Mouse (Mus musculus) liver, embryonic 14.5 days (tissue): ENCODE measurements around the gene Mpi. TPM values are rescaled to one million over a fixed set of nuclear protein-coding genes. Genes with fewer than 3 reads are reported as not detected.

Experiments used
- ATAC-seq: fragments of 200-750 bp; cut with Nextera tagmentation; 2 replicates; pipeline ENCODE4 v1.8.0; 2017; ENCODE audit warnings: moderate number of reproducible peaks, mild to moderate bottlenecking, moderate library complexity; ENCODE audit not compliant: insufficient read depth
- DNase-seq, 3 experiments: peaks; one replicate each; pipeline ENCODE4 v3.0.0-alpha.2; 2012 to 2013; ENCODE audit warnings: low read depth in 3 of 3, low spot score in 3 of 3
- H3K27ac ChIP-seq: fragments of 300-500 bp; sonication (generic); 2 replicates; pipeline ENCODE4 v1.5.1; 2014; ENCODE audit warnings: moderate library complexity, mild to moderate bottlenecking, control low read depth, inconsistent platforms
- H3K27me3 ChIP-seq: fragments of 300-500 bp; sonication (generic); 2 replicates; pipeline ENCODE4 v1.6.1; 2014; ENCODE audit warnings: mild to moderate bottlenecking, low read length, moderate library complexity; ENCODE audit not compliant: control insufficient read depth, insufficient read depth
- H3K36me3 ChIP-seq: fragments of 300-500 bp; sonication (generic); replicated peaks from 2 replicates; pipeline ENCODE4 v1.6.1; 2014; ENCODE audit warnings: low read depth; ENCODE audit not compliant: control insufficient read depth, insufficient read depth
- H3K4me1 ChIP-seq, 2 experiments: fragments of 200-500 bp in 1 of 2; fragments of 300-500 bp in 1 of 2; sonication (generic) in 1 of 2; replicated peaks; 2 replicates each; pipeline ENCODE4 v1.6.1; 2012 to 2014; ENCODE audit warnings: antibody characterized with exemption in 1 of 2, inconsistent platforms in 1 of 2, low read length in 1 of 2; ENCODE audit not compliant: control insufficient read depth in 2 of 2, insufficient read depth in 2 of 2
- H3K4me2 ChIP-seq: fragments of 300-500 bp; sonication (generic); 2 replicates; pipeline ENCODE4 v1.6.1; 2014; ENCODE audit warnings: low read depth, mild to moderate bottlenecking, control low read depth, moderate library complexity
- H3K4me3 ChIP-seq, 2 experiments: fragments of 200-500 bp in 1 of 2; fragments of 300-500 bp in 1 of 2; sonication (generic) in 1 of 2; 2 replicates each; pipeline ENCODE4 v1.5.1; 2012 to 2014; ENCODE audit warnings: low read depth in 2 of 2, low read length in 2 of 2, mild to moderate bottlenecking in 2 of 2, control low read depth in 1 of 2, inconsistent platforms in 1 of 2, moderate library complexity in 1 of 2; ENCODE audit not compliant: insufficient read depth in 1 of 2
- H3K9ac ChIP-seq: fragments of 300-500 bp; sonication (generic); replicated peaks from 2 replicates; pipeline ENCODE4 v1.6.1; 2014; ENCODE audit warnings: mild to moderate bottlenecking, control low read depth, moderate library complexity
- H3K9me3 ChIP-seq: fragments of 300-500 bp; sonication (generic); 2 replicates; pipeline ENCODE4 v1.6.1; 2016; ENCODE audit warnings: low read length, mixed read lengths; ENCODE audit not compliant: control insufficient read depth
- CTCF ChIP-seq: IDR thresholded peaks from 2 replicates; pipeline ENCODE4 v1.5.1; 2016; ENCODE audit warnings: antibody characterized with exemption, low read depth, control low read depth
- EP300 ChIP-seq: IDR thresholded peaks from 2 replicates; pipeline ENCODE4 v1.6.1; 2016; ENCODE audit warnings: antibody characterized with exemption, low read depth
- WGBS: fragments of 180-500 bp; shearing (Covaris S2); extraction: QIAGEN DNeasy Blood & Tissue Kit; methylation state at CpG from one replicate; pipeline ENCODE4 v1.1.7; 2014; ENCODE audit not compliant: insufficient replicate concordance; 5-methylcytosine and 5-hydroxymethylcytosine counted together
- polyA plus RNA-seq, 2 experiments: library from polyadenylated mRNA; depleted of rRNA in 1 of 2; stranded (reverse) in 1 of 2; unstranded in 1 of 2; fragments of >200 nt; fragmentation: Nextera tagmentation in 1 of 2; extraction: Ambion mirVana in 1 of 2; gene quantifications; 2 replicates each; pipeline versions ENCODE4 v1.2.1 to v1.2.3; 2012 to 2014

Mpi gene
- polyA plus RNA-seq, 2 experiments, result 6.7 to 8.1 TPM

GRCm38 (mm10) chr9:57539550-57539949 lies 13.0 kb downstream of the Mpi start:
- ATAC-seq (no peak), DNase-seq (no peak)
- H3K27me3 ChIP-seq, result no peaks in the 10 kb centered on the region
- H3K27ac ChIP-seq, result no peak overlapping the region
- peaks cover 14% of the 10 kb centered on the region for H3K36me3 ChIP-seq
- no peaks in the 10 kb centered on the region for H3K9me3 ChIP-seq
- H3K4me2 ChIP-seq, result no peak overlapping the region
- WGBS, result 77% methylated on average over 2 of the region's 2 CpGs
- no peak overlapping the region for H3K4me3 ChIP-seq
- TF ChIP-seq CTCF, result no peak
- no peak for TF ChIP-seq EP300
- H3K4me1 ChIP-seq, result peaks cover 6 to 8% of the 10 kb centered on the region in 2 experiments; a peak in 3 of 4 replicates
- no peak overlapping the region for H3K9ac ChIP-seq

DNA sequence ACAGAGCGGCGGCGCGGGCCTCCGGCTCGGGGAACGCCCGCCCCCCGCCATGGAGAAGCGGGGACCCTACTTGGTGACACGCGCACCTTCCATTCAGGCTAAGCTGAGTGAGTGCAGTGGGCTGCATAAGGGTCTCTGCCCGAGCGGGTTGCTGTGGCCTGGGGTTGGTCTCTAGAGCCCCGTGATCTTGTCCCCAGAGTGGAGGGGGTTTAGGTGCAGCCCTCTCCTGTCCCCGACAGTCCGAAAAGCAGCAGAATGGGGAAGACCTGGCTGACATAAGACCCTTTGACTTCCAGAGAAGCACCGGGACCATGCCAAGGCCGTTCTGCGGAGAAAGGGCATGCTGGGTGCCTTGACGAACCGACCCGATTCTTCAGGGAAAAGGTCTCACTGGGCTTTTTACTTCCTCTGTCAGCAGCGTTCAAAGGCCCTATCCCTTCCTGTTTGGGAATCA lies 14.8 kb downstream of the Mpi start:
- DNase-seq (no peak), ATAC-seq (peak; percentile 58)
- no peak for TF ChIP-seq CTCF
- no peak for TF ChIP-seq EP300
- H3K4me1 ChIP-seq, result peaks cover 6 to 8% of the 10 kb centered on the region in 2 experiments; a peak in 3 of 4 replicates
- H3K36me3 ChIP-seq, result peaks cover 14% of the 10 kb centered on the region
- H3K9ac ChIP-seq, result peak overlapping the region; percentile 89
- under 1% methylated on average over 23 of the region's 24 CpGs for WGBS
- peak overlapping the region; percentile 69 for H3K27ac ChIP-seq
- peak overlapping the region; percentile 93 to 97 for H3K4me3 ChIP-seq
- H3K9me3 ChIP-seq, result no peaks in the 10 kb centered on the region
- H3K4me2 ChIP-seq, result peak overlapping the region; percentile 97
- no peaks in the 10 kb centered on the region for H3K27me3 ChIP-seq

- DNase-seq, result peak; percentile 77 to 80 (median 78)
Measured at GRCm38 (mm10) chr9:57537044-57537727, 15.4 kb downstream of the Mpi start, which contains the start of gene Fam219b. Gene Fam219b (plus strand): TSS chr9:57537528.

GRCm38 (mm10) chr9:57536362-57536761 lies 16.2 kb downstream of the Mpi start:
- Histone ChIP-seq H3K27ac (no peak overlapping the region), H3K4me2 (peak overlapping the region; percentile 97), H3K4me3 (no peak overlapping the region), H3K9me3 (no peaks in the 10 kb centered on the region), H3K9ac (no peak overlapping the region), H3K36me3 (peaks cover 22% of the 10 kb centered on the region), H3K4me1 (peaks cover 6 to 8% of the 10 kb centered on the region in 2 experiments; a peak in 3 of 4 replicates), H3K27me3 (no peaks in the 10 kb centered on the region)
- ATAC-seq (no peak), DNase-seq (no peak)
- WGBS, result 82% methylated on average over 5 of the region's 5 CpGs
- TF ChIP-seq EP300, result no peak

More at GRCm38 (mm10) chr9:57537044-57537727, 15.4 kb downstream of the Mpi start, which contains the start of gene Fam219b:
- peak within 1 kb of the TSS; percentile 89 for H3K9ac ChIP-seq
- peak within 1 kb of the TSS; percentile 93 to 97 for H3K4me3 ChIP-seq
- H3K27ac ChIP-seq, result peak within 1 kb of the TSS; percentile 69
- no peaks in the 10 kb centered on the region for H3K9me3 ChIP-seq
- H3K4me2 ChIP-seq, result peak within 1 kb of the TSS; percentile 97
- 2% methylated on average over 45 of the region's 45 CpGs for WGBS
- no peaks in the 10 kb centered on the region for H3K27me3 ChIP-seq
- ATAC-seq, result peak; percentile 87
- TF ChIP-seq EP300 (no peak), CTCF (no peak)
- peaks cover 15% of the 10 kb centered on the region for H3K36me3 ChIP-seq
- peaks cover 6 to 8% of the 10 kb centered on the region in 2 experiments; a peak in 3 of 4 replicates for H3K4me1 ChIP-seq

DNA sequence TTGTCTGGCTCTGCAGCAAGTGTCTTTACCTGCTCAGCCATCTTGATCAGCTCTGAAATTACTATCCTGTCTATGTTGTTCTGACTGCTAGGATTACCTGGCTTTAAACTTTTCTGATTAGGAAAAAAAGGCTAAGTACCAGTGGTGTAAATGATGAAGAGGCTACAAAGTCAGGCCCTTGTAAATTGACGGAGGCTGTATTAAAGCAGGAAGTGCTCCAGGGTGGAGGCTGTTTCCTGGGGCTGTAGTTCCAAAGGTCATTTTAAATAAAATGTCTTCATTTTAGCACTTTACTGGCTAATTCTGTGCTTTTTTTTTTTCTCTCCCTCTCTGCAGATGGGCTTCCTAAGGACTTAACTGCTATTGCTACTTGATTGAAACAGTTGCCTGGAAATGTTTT lies 20.6 kb downstream of the Mpi start:
- WGBS, result 80% methylated on average over 1 of the region's 1 CpGs
- Histone ChIP-seq H3K27me3 (no peaks in the 10 kb centered on the region), H3K27ac (no peak overlapping the region), H3K4me2 (no peak overlapping the region), H3K4me1 (peaks cover 2 to 6% of the 10 kb centered on the region in 2 experiments; a peak in 3 of 4 replicates), H3K4me3 (no peak overlapping the region), H3K9ac (no peak overlapping the region), H3K36me3 (peaks cover 27% of the 10 kb centered on the region), H3K9me3 (no peaks in the 10 kb centered on the region)
- ATAC-seq (no peak), DNase-seq (no peak)
- TF ChIP-seq CTCF (no peak), EP300 (no peak)
